Mouse (Mus musculus) forebrain, embryonic 10.5 days (tissue): ENCODE data around the gene Dkk3. TPM values are rescaled to one million over a fixed set of nuclear protein-coding genes. Genes with fewer than 3 reads are reported as not detected.

Experiments
- DNase-seq: peaks from one replicate; pipeline ENCODE4 v3.0.0-alpha.2; 2017; ENCODE audit warnings: low spot score; ENCODE audit errors: extremely low spot score
- H3K27ac ChIP-seq: fragments of 300-500 bp; sonication (generic); 2 replicates; pipeline ENCODE4 v1.5.1; 2016; ENCODE audit warnings: mild to moderate bottlenecking
- H3K27me3 ChIP-seq: fragments of 300-500 bp; sonication (generic); 2 replicates; pipeline ENCODE4 v1.6.1; 2016; ENCODE audit warnings: mild to moderate bottlenecking; ENCODE audit not compliant: poor library complexity, severe bottlenecking
- H3K36me3 ChIP-seq: fragments of 300-500 bp; sonication (generic); replicated peaks from 2 replicates; pipeline ENCODE4 v1.6.1; 2016; ENCODE audit warnings: mild to moderate bottlenecking, moderate library complexity
- H3K4me1 ChIP-seq: fragments of 300-500 bp; sonication (generic); 2 replicates; pipeline ENCODE4 v1.6.1; 2016
- H3K4me3 ChIP-seq: fragments of 300-500 bp; sonication (generic); 2 replicates; pipeline ENCODE4 v1.5.1; 2016; ENCODE audit warnings: mild to moderate bottlenecking, moderate library complexity
- H3K9me3 ChIP-seq: fragments of 300-500 bp; sonication (generic); 2 replicates; pipeline ENCODE4 v1.6.1; 2016; ENCODE audit warnings: mild to moderate bottlenecking, moderate library complexity
- WGBS: fragments of 180-500 bp; shearing (Covaris S2); methylation state at CpG from one replicate; pipeline ENCODE4 v1.1.7; 2016; 5-methylcytosine and 5-hydroxymethylcytosine counted together
- polyA plus RNA-seq: library from polyadenylated mRNA; unstranded; fragments of >200 nt; fragmentation: Nextera tagmentation; extraction: Ambion mirVana; gene quantifications from 2 replicates; pipeline ENCODE4 v1.2.1, GENCODE M21; 2016

Dkk3 gene
- 14.3 and 15.0 TPM in 2 replicates for polyA plus RNA-seq

GRCm38 (mm10) chr7:112158942-112159341 is at the start of gene Dkk3:
Dkk3 (minus strand) TSS chr7:112159057.
- Histone ChIP-seq H3K9me3 (no peaks in the 10 kb centered on the region), H3K36me3 (no peaks in the 10 kb centered on the region), H3K27ac (peak within 1 kb of the TSS; percentile 84), H3K27me3 (peaks cover 50% of the 10 kb centered on the region), H3K4me1 (peaks cover 55% of the 10 kb centered on the region), H3K4me3 (peak within 1 kb of the TSS; percentile 61)
- WGBS = 3% methylated on average over 21 of the region's 21 CpGs
- peak; percentile 59 for DNase-seq

- 89% methylated on average over 6 of the region's 6 CpGs for WGBS
- no peak overlapping the region for H3K4me3 ChIP-seq
- H3K36me3 ChIP-seq = no peaks in the 10 kb centered on the region
- H3K9me3 ChIP-seq = peaks cover 5% of the 10 kb centered on the region; the same call in 1 of the 2 replicates
- no peaks in the 10 kb centered on the region for H3K27me3 ChIP-seq
- peaks cover 2% of the 10 kb centered on the region; the same call in 1 of the 2 replicates for H3K4me1 ChIP-seq
- DNase-seq = no peak
- H3K27ac ChIP-seq = no peak overlapping the region
Measured at GRCm38 (mm10) chr7:112207717-112208116, 48.9 kb upstream of the Dkk3 start.

GRCm38 (mm10) chr7:112205513-112205912 is 46.7 kb upstream of the Dkk3 start:
- Histone ChIP-seq H3K9me3 (peaks cover 5% of the 10 kb centered on the region; the same call in 1 of the 2 replicates), H3K27me3 (no peaks in the 10 kb centered on the region), H3K36me3 (no peaks in the 10 kb centered on the region), H3K4me3 (no peak overlapping the region), H3K27ac (no peak overlapping the region), H3K4me1 (peaks cover 5% of the 10 kb centered on the region)
- no peak for DNase-seq
- 90% methylated on average over 6 of the region's 6 CpGs for WGBS

GRCm38 (mm10) chr7:112204380-112204963 is 45.6 kb upstream of the Dkk3 start:
- peaks cover 5% of the 10 kb centered on the region; the same call in 1 of the 2 replicates for H3K9me3 ChIP-seq
- 75% methylated on average over 6 of the region's 6 CpGs for WGBS
- no peak overlapping the region for H3K4me3 ChIP-seq
- peak overlapping the region; percentile 27; the same call in 1 of the 2 replicates for H3K27ac ChIP-seq
- no peak for DNase-seq
- H3K36me3 ChIP-seq = no peaks in the 10 kb centered on the region
- H3K4me1 ChIP-seq = peaks cover 12% of the 10 kb centered on the region
- no peaks in the 10 kb centered on the region for H3K27me3 ChIP-seq

- Histone ChIP-seq H3K27me3 (no peaks in the 10 kb centered on the region), H3K4me1 (peaks cover 12% of the 10 kb centered on the region), H3K9me3 (peaks cover 5% of the 10 kb centered on the region; the same call in 1 of the 2 replicates), H3K27ac (no peak overlapping the region), H3K4me3 (no peak overlapping the region), H3K36me3 (no peaks in the 10 kb centered on the region)
- no peak for DNase-seq
- WGBS = 77% methylated on average over 5 of the region's 5 CpGs
Measured at GRCm38 (mm10) chr7:112203937-112204336, 45.1 kb upstream of the Dkk3 start.

- Histone ChIP-seq H3K36me3 (no peaks in the 10 kb centered on the region), H3K27ac (0 out of 2 replicates have a peak overlapping the region, but pooled peaks have one; percentile 9), H3K27me3 (no peaks in the 10 kb centered on the region), H3K4me1 (peaks cover 12% of the 10 kb centered on the region), H3K9me3 (peaks cover 5% of the 10 kb centered on the region; the same call in 1 of the 2 replicates), H3K4me3 (no peak overlapping the region)
- 89% methylated on average over 5 of the region's 5 CpGs for WGBS
- DNase-seq = no peak
Measured at GRCm38 (mm10) chr7:112202843-112203242, 44.0 kb upstream of the Dkk3 start.

GRCm38 (mm10) chr7:112202194-112202593 is 43.3 kb upstream of the Dkk3 start:
- Histone ChIP-seq H3K27me3 (no peaks in the 10 kb centered on the region), H3K4me1 (peaks cover 12% of the 10 kb centered on the region), H3K9me3 (peaks cover 4% of the 10 kb centered on the region; the same call in 1 of the 2 replicates), H3K36me3 (no peaks in the 10 kb centered on the region), H3K27ac (no peak overlapping the region), H3K4me3 (no peak overlapping the region)
- DNase-seq = no peak
- WGBS = 76% methylated on average over 4 of the region's 4 CpGs

GRCm38 (mm10) chr7:112200761-112201160 is 41.9 kb upstream of the Dkk3 start:
- Histone ChIP-seq H3K27ac (no peak overlapping the region), H3K4me3 (no peak overlapping the region), H3K27me3 (no peaks in the 10 kb centered on the region), H3K36me3 (no peaks in the 10 kb centered on the region), H3K4me1 (peaks cover 12% of the 10 kb centered on the region), H3K9me3 (no peaks in the 10 kb centered on the region)
- 52% methylated on average over 4 of the region's 4 CpGs for WGBS
- DNase-seq = no peak

GRCm38 (mm10) chr7:112199343-112199742 is 40.5 kb upstream of the Dkk3 start:
- Histone ChIP-seq H3K4me1 (peaks cover 12% of the 10 kb centered on the region), H3K36me3 (no peaks in the 10 kb centered on the region), H3K4me3 (no peak overlapping the region), H3K9me3 (no peaks in the 10 kb centered on the region), H3K27me3 (no peaks in the 10 kb centered on the region), H3K27ac (no peak overlapping the region)
- WGBS = 73% methylated on average over 3 of the region's 3 CpGs
- no peak for DNase-seq

- WGBS = 81% methylated on average over 8 of the region's 8 CpGs
- Histone ChIP-seq H3K27ac (no peak overlapping the region), H3K4me1 (peaks cover 12% of the 10 kb centered on the region), H3K4me3 (no peak overlapping the region), H3K27me3 (no peaks in the 10 kb centered on the region), H3K9me3 (no peaks in the 10 kb centered on the region), H3K36me3 (no peaks in the 10 kb centered on the region)
- DNase-seq = no peak
Measured at GRCm38 (mm10) chr7:112197461-112197860, 38.6 kb upstream of the Dkk3 start.

GRCm38 (mm10) chr7:112194286-112194685 is 35.4 kb upstream of the Dkk3 start:
- Histone ChIP-seq H3K4me3 (no peak overlapping the region), H3K4me1 (no peaks in the 10 kb centered on the region), H3K27me3 (no peaks in the 10 kb centered on the region), H3K27ac (no peak overlapping the region), H3K9me3 (no peaks in the 10 kb centered on the region), H3K36me3 (no peaks in the 10 kb centered on the region)
- 84% methylated on average over 5 of the region's 5 CpGs for WGBS
- DNase-seq = no peak

GRCm38 (mm10) chr7:112192778-112193177 is 33.9 kb upstream of the Dkk3 start:
- H3K4me3 ChIP-seq = no peak overlapping the region
- H3K4me1 ChIP-seq = peaks cover 4% of the 10 kb centered on the region; the same call in 1 of the 2 replicates
- 89% methylated on average over 5 of the region's 5 CpGs for WGBS
- H3K9me3 ChIP-seq = no peaks in the 10 kb centered on the region
- no peaks in the 10 kb centered on the region for H3K36me3 ChIP-seq
- H3K27me3 ChIP-seq = no peaks in the 10 kb centered on the region
- DNase-seq = no peak
- H3K27ac ChIP-seq = no peak overlapping the region

- no peak for DNase-seq
Measured at GRCm38 (mm10) chr7:112192237-112192636, 33.4 kb upstream of the Dkk3 start.

More at GRCm38 (mm10) chr7:112192237-112192636, 33.4 kb upstream of the Dkk3 start:
- H3K9me3 ChIP-seq = no peaks in the 10 kb centered on the region
- no peaks in the 10 kb centered on the region for H3K27me3 ChIP-seq
- no peak overlapping the region for H3K4me3 ChIP-seq
- H3K4me1 ChIP-seq = peaks cover 6% of the 10 kb centered on the region; the same call in 1 of the 2 replicates
- WGBS = 90% methylated on average over 4 of the region's 4 CpGs
- H3K27ac ChIP-seq = no peak overlapping the region
- no peaks in the 10 kb centered on the region for H3K36me3 ChIP-seq
